Mouse (Mus musculus): Measurements from ENCODE around the gene Cela2a.

DNA sequence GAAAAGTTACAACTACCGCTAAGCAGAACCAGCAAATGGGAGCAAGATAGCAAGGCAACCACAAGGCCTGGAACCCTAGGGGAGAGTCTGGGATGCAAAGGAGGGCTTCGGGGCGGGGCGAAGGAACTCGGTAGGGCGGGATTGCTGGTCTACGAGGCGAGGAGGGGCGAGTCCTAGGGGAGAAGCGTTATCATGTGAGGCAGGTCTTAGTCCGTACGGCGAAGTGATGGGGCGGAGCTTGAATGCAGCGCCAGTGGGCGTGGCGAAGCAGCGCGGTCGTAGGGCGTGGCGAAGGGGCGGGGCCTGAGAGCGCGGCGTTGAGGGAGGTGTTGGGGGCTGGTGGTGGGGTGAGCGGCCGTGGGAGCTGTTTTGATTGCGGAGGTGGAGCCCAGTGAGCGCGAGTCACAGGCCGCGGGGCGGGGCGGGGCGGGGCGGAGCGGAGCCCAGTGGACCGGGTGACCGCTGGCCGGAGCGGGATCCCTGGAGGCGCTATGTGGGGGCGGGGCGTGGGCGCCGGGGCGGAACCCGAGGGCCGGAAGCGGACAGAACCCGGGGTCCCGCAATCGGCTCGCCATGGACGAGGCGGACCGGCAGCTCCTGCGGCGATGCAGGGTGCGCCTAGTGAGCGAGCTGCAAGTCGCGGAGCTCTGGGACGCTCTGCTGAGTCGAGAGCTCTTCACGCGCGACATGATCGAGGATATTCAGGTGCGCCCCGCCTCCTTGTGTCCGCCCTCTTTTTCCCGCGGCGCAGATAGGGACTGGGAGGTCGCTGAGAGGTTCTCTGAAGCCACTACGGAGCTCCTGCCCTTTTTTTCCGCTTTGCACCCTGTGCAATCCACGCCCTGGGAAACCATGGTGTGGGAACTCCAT, 32.4 kb downstream of the Cela2a start, which contains the start of gene Casp9:
- TF ChIP-seq CTCF (IDR thresholded peaks at IDR 0.05; ENCODE audit: borderline replicate concordance, insufficient read depth, low read depth, low read length) (no peak), POLR2A (IDR thresholded peaks at IDR 0.05; ENCODE audit: borderline replicate concordance, insufficient read depth, low read length) (peak; percentile 65; the same call in 1 of the 2 replicates)

Measured in cerebellum, adult 2 months (tissue).